Mouse (Mus musculus) CH12.LX (cell line): ENCODE measurements at regions not wholly inside any gene's neighbourhood (a gene's known extent, or its start where the extent isn't known, plus 50 kb on each side); places are given as distances from the start of the nearest gene placed in this dataset.

Source experiments
- CTCF ChIP-seq, 2 experiments: IDR thresholded peaks in 1 of 2; conservative IDR thresholded peaks in 1 of 2; 2 replicates each; pipeline ENCODE4 v1.5.1; 2011 to 2012; ENCODE audit warnings: low read depth in 2 of 2, low read length in 2 of 2, improper control_type of control experiment in 1 of 2, inconsistent platforms in 1 of 2, mild to moderate bottlenecking in 1 of 2, moderate library complexity in 1 of 2
- E2F4 ChIP-seq: IDR thresholded peaks from 2 replicates; pipeline ENCODE4 v1.6.1; 2011; ENCODE audit warnings: low read depth, low read length, improper control_type of control experiment; ENCODE audit not compliant: insufficient replicate concordance
- EP300 ChIP-seq: IDR thresholded peaks from 2 replicates; pipeline ENCODE4 v1.6.1; 2011; ENCODE audit warnings: low read length, improper control_type of control experiment
- JUN ChIP-seq: IDR thresholded peaks from 2 replicates; pipeline ENCODE4 v1.6.1; 2011; ENCODE audit warnings: low read depth, mild to moderate bottlenecking, low read length, improper control_type of control experiment, moderate library complexity; ENCODE audit not compliant: insufficient read depth
- MAZ ChIP-seq: IDR thresholded peaks from 2 replicates; pipeline ENCODE4 v1.6.1; 2012; ENCODE audit warnings: low read depth, mild to moderate bottlenecking, inconsistent platforms, low read length, improper control_type of control experiment, moderate library complexity
- NRF1 ChIP-seq: IDR thresholded peaks from 2 replicates; pipeline ENCODE4 v1.6.1; 2014; ENCODE audit warnings: low read depth, mild to moderate bottlenecking, inconsistent platforms, low read length, improper control_type of control experiment, moderate library complexity
- POLR2AphosphoS2 ChIP-seq: IDR thresholded peaks from 2 replicates; pipeline ENCODE4 v1.6.1; 2011; ENCODE audit warnings: low read depth, low read length, improper control_type of control experiment
- SIN3A ChIP-seq: IDR thresholded peaks from 2 replicates; pipeline ENCODE4 v1.6.1; 2012; ENCODE audit warnings: low read length, improper control_type of control experiment, inconsistent platforms
- UBTF ChIP-seq: IDR thresholded peaks from 2 replicates; pipeline ENCODE4 v1.6.1; 2012; ENCODE audit warnings: low read depth, mild to moderate bottlenecking, inconsistent platforms, low read length, improper control_type of control experiment, moderate library complexity
- ZC3H11A ChIP-seq: IDR thresholded peaks from 2 replicates; pipeline ENCODE4 v1.6.1; 2012; ENCODE audit warnings: low read depth, mild to moderate bottlenecking, inconsistent platforms, low read length, improper control_type of control experiment
- ZKSCAN1 ChIP-seq: IDR thresholded peaks from 2 replicates; pipeline ENCODE4 v1.6.1; 2012; ENCODE audit warnings: low read depth, inconsistent platforms, low read length, improper control_type of control experiment, borderline replicate concordance

- TF ChIP-seq JUN (no peak), NRF1 (no peak), ZC3H11A (no peak), SIN3A (no peak), E2F4 (no peak), UBTF (no peak), POLR2AphosphoS2 (no peak), ZKSCAN1 (no peak), EP300 (no peak), MAZ (no peak), CTCF (conservative IDR thresholded peaks at IDR 0.05 in 1 of 2, IDR thresholded peaks at IDR 0.05 in 1 of 2; ENCODE audit: low read depth in 2 of 2, low read length in 2 of 2) (no peak)
These were observed 405.1 kb downstream of the Bcor start for GRCm38 (mm10) chrX:11755046-11755445.
